Mouse (Mus musculus) heart, postnatal 0 days (tissue): ENCODE measurements around the gene Prkcq. TPM values are rescaled to one million over a fixed set of nuclear protein-coding genes. Genes with fewer than 3 reads are reported as not detected.

Experiments
- ATAC-seq: fragments of 200-750 bp; cut with Nextera tagmentation; 2 replicates; pipeline ENCODE4 v1.8.0; 2017; ENCODE audit warnings: low read depth, moderate number of reproducible peaks, moderate library complexity; ENCODE audit not compliant: insufficient read depth
- DNase-seq: peaks from one replicate; pipeline ENCODE4 v3.0.0-alpha.2; 2016; ENCODE audit warnings: low spot score
- H3K27ac ChIP-seq: fragments of 300-500 bp; sonication (generic); 2 replicates; pipeline ENCODE4 v1.5.1; 2014; ENCODE audit warnings: low read depth, mild to moderate bottlenecking
- H3K27me3 ChIP-seq: fragments of 300-500 bp; sonication (generic); 2 replicates; pipeline ENCODE4 v1.6.1; 2014; ENCODE audit warnings: low read length, mixed read lengths; ENCODE audit not compliant: control insufficient read depth, insufficient read depth
- H3K36me3 ChIP-seq: fragments of 300-500 bp; sonication (generic); replicated peaks from 2 replicates; pipeline ENCODE4 v1.6.1; 2014; ENCODE audit warnings: low read length, mixed read lengths; ENCODE audit not compliant: control insufficient read depth, insufficient read depth
- H3K4me1 ChIP-seq: fragments of 300-500 bp; sonication (generic); 2 replicates; pipeline ENCODE4 v1.6.1; 2014; ENCODE audit warnings: antibody characterized with exemption; ENCODE audit not compliant: control insufficient read depth, insufficient read depth
- H3K4me2 ChIP-seq: fragments of 300-500 bp; sonication (generic); 2 replicates; pipeline ENCODE4 v1.6.1; 2014; ENCODE audit warnings: low read depth, mild to moderate bottlenecking, low read length, moderate library complexity
- H3K4me3 ChIP-seq: fragments of 300-500 bp; sonication (generic); 2 replicates; pipeline ENCODE4 v1.5.1; 2014; ENCODE audit warnings: low read depth, low read length
- H3K9ac ChIP-seq: fragments of 300-500 bp; sonication (generic); replicated peaks from 2 replicates; pipeline ENCODE4 v1.6.1; 2014; ENCODE audit warnings: low read depth, low read length, mixed read lengths
- H3K9me3 ChIP-seq: fragments of 300-500 bp; sonication (generic); replicated peaks from 2 replicates; pipeline ENCODE4 v1.6.1; 2016; ENCODE audit warnings: low read length; ENCODE audit not compliant: control insufficient read depth
- CTCF ChIP-seq: IDR thresholded peaks from 2 replicates; pipeline ENCODE4 v1.5.1; 2016; ENCODE audit warnings: antibody characterized with exemption, control low read depth, low read depth
- EP300 ChIP-seq: IDR thresholded peaks from 2 replicates; pipeline ENCODE4 v1.6.1; 2016; ENCODE audit warnings: antibody characterized with exemption, low read depth
- WGBS: fragments of 180-500 bp; shearing (Covaris S2); extraction: QIAGEN DNeasy Blood & Tissue Kit; methylation state at CpG from one replicate; pipeline ENCODE4 v1.1.7; 2014; 5-methylcytosine and 5-hydroxymethylcytosine counted together
- polyA plus RNA-seq: library from polyadenylated mRNA; unstranded; fragments of >200 nt; fragmentation: Nextera tagmentation; extraction: Ambion mirVana; gene quantifications from 2 replicates; pipeline ENCODE4 v1.2.1, GENCODE M21; 2015
- total RNA-seq: library from RNA; depleted of rRNA; stranded (reverse); fragments of >200 nt; gene quantifications from 2 replicates; pipeline ENCODE4 v1.2.3, GENCODE M21; 2014; ENCODE audit warnings: low replicate concordance

Gene Prkcq
- total and polyA plus RNA-seq, 2 experiments from 2014 or later: 0.59 TPM; not detected in 1

- 0 out of 2 replicates have a peak, but pooled peaks cover 3% of the 10 kb centered on the region for H3K4me1 ChIP-seq
- no peak for DNase-seq
- 50% methylated on average over 4 of the region's 4 CpGs for WGBS
Measured at GRCm38 (mm10) chr2:11173521-11173920, 1.6 kb downstream of the Prkcq start.

GRCm38 (mm10) chr2:11174101-11174500 is 2.2 kb downstream of the Prkcq start:
- H3K27me3 ChIP-seq: peaks cover 7% of the 10 kb centered on the region; the same call in 1 of the 2 replicates
- no peak overlapping the region for H3K9ac ChIP-seq
- TF ChIP-seq CTCF: no peak
- no peak for TF ChIP-seq EP300
- no peaks in the 10 kb centered on the region for H3K36me3 ChIP-seq
- no peak for ATAC-seq
- 74% methylated on average over 4 of the region's 4 CpGs for WGBS
- no peaks in the 10 kb centered on the region for H3K9me3 ChIP-seq
- DNase-seq: no peak
- H3K4me2 ChIP-seq: no peak overlapping the region
- 0 out of 2 replicates have a peak, but pooled peaks cover 3% of the 10 kb centered on the region for H3K4me1 ChIP-seq
- no peak overlapping the region for H3K27ac ChIP-seq
- no peak overlapping the region for H3K4me3 ChIP-seq

More at GRCm38 (mm10) chr2:11173521-11173920, 1.6 kb downstream of the Prkcq start:
- Histone ChIP-seq H3K36me3 (no peaks in the 10 kb centered on the region), H3K4me3 (peak overlapping the region; percentile 63; the same call in 1 of the 2 replicates), H3K9me3 (no peaks in the 10 kb centered on the region), H3K27ac (no peak overlapping the region), H3K27me3 (peaks cover 7% of the 10 kb centered on the region; the same call in 1 of the 2 replicates), H3K9ac (no peak overlapping the region), H3K4me2 (peak overlapping the region; percentile 93; the same call in 1 of the 2 replicates)
- ATAC-seq: no peak
- no peak for TF ChIP-seq EP300
- no peak for TF ChIP-seq CTCF

GRCm38 (mm10) chr2:11177880-11178279 is 6.0 kb downstream of the Prkcq start:
- Histone ChIP-seq H3K9me3 (no peaks in the 10 kb centered on the region), H3K4me3 (no peak overlapping the region), H3K4me2 (no peak overlapping the region), H3K27me3 (peaks cover 6% of the 10 kb centered on the region; the same call in 1 of the 2 replicates), H3K4me1 (no peaks in the 10 kb centered on the region), H3K36me3 (no peaks in the 10 kb centered on the region), H3K27ac (no peak overlapping the region), H3K9ac (no peak overlapping the region)
- TF ChIP-seq CTCF: no peak
- no peak for ATAC-seq
- WGBS: 90% methylated on average over 12 of the region's 12 CpGs
- DNase-seq: no peak

- H3K9me3 ChIP-seq: no peaks in the 10 kb centered on the region
- no peak overlapping the region for H3K9ac ChIP-seq
- H3K4me2 ChIP-seq: no peak overlapping the region
- ATAC-seq (no peak), DNase-seq (no peak)
- H3K4me1 ChIP-seq: no peaks in the 10 kb centered on the region
- H3K27me3 ChIP-seq: no peaks in the 10 kb centered on the region
- TF ChIP-seq CTCF (no peak), EP300 (no peak)
- H3K36me3 ChIP-seq: no peaks in the 10 kb centered on the region
- no peak overlapping the region for H3K4me3 ChIP-seq
- no peak overlapping the region for H3K27ac ChIP-seq
- 53% methylated on average over 4 of the region's 4 CpGs for WGBS
Measured at GRCm38 (mm10) chr2:11181510-11181909, 9.6 kb downstream of the Prkcq start.

- 87% methylated on average over 7 of the region's 7 CpGs for WGBS
Measured at GRCm38 (mm10) chr2:11182096-11182495, 10.2 kb downstream of the Prkcq start.

GRCm38 (mm10) chr2:11183991-11184390 is 12.1 kb downstream of the Prkcq start:
- ATAC-seq (no peak), DNase-seq (no peak)
- Histone ChIP-seq H3K9me3 (no peaks in the 10 kb centered on the region), H3K9ac (no peak overlapping the region), H3K36me3 (no peaks in the 10 kb centered on the region), H3K4me2 (no peak overlapping the region), H3K4me1 (no peaks in the 10 kb centered on the region), H3K27me3 (no peaks in the 10 kb centered on the region), H3K27ac (no peak overlapping the region), H3K4me3 (no peak overlapping the region)
- TF ChIP-seq CTCF: no peak
- TF ChIP-seq EP300: no peak
- 78% methylated on average over 5 of the region's 5 CpGs for WGBS

More at GRCm38 (mm10) chr2:11182096-11182495, 10.2 kb downstream of the Prkcq start:
- no peak overlapping the region for H3K4me2 ChIP-seq
- no peaks in the 10 kb centered on the region for H3K9me3 ChIP-seq
- H3K4me3 ChIP-seq: no peak overlapping the region
- H3K27ac ChIP-seq: no peak overlapping the region
- H3K27me3 ChIP-seq: no peaks in the 10 kb centered on the region
- TF ChIP-seq CTCF (no peak), EP300 (no peak)
- no peaks in the 10 kb centered on the region for H3K4me1 ChIP-seq
- H3K9ac ChIP-seq: no peak overlapping the region
- no peak for DNase-seq
- ATAC-seq: no peak
- no peaks in the 10 kb centered on the region for H3K36me3 ChIP-seq
